ENCODE assay signal across 23 mouse cellular contexts in the genomic region with DNA sequence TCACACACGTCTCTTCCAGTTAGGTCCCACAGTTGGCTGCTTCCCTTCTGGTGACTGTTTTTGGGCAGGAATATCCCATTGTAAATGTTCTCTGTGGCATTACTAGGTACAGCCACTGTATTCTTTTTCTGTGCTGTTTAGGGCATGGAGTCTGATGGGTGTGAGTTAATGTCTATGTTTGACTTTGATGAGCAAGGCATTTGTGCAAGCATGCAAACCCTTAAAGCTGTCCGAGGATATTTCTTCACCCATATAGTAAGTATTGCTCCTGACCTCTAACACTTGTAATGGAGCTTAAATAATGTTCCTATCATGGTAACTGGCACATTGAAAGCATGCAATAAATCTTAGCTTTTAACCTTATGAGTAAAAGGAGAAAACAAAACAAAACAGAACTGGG.
"Had no signal": no experiment of that assay in that cellular context is flagged by ENCODE, and none has a peak within 500 bp of the region (broad histone marks: within the 10 kb centered on the region; RNA-seq: fewer than 3 reads in every experiment).

No protein-coding gene starts in this region.

- DNase-seq: gastrocnemius, postnatal 14 days; gastrocnemius, postnatal 36 days; heart, adult 2 months; heart, postnatal 14 days; heart, postnatal 36 days; kidney, adult 11 months; kidney, adult 2 months; kidney, adult 9 months; kidney, postnatal 14 days; kidney, postnatal 36 days; layer of hippocampus, adult 9-11 months; layer of hippocampus, postnatal 36 days; left cerebral cortex, postnatal 4 days had no signal

- H3K9ac ChIP-seq: heart, embryonic 13.5 days; heart, embryonic 15.5 days; hindbrain, embryonic 13.5 days; kidney, embryonic 15.5 days; limb, embryonic 13.5 days; limb, embryonic 15.5 days; liver, embryonic 12.5 days had no signal

- H3K4me1 ChIP-seq: heart, embryonic 13.5 days; heart, embryonic 15.5 days; hindbrain, embryonic 13.5 days; kidney, embryonic 15.5 days; limb, embryonic 13.5 days; limb, embryonic 15.5 days; liver, embryonic 12.5 days had no signal

- ATAC-seq: intestine, embryonic 16.5 days; liver, embryonic 12.5 days had no signal

- H3K4me3 ChIP-seq: heart, adult 2 months; heart, embryonic 13.5 days; heart, embryonic 15.5 days; hindbrain, embryonic 13.5 days; kidney, embryonic 15.5 days; limb, embryonic 13.5 days; limb, embryonic 15.5 days; liver, embryonic 12.5 days had no signal

- H3K27me3 ChIP-seq: heart, embryonic 13.5 days; heart, embryonic 15.5 days; hindbrain, embryonic 13.5 days; kidney, embryonic 15.5 days; limb, embryonic 13.5 days; limb, embryonic 15.5 days; liver, embryonic 12.5 days had no signal

- H3K27ac ChIP-seq: heart, adult 2 months; heart, embryonic 13.5 days; heart, embryonic 15.5 days; hindbrain, embryonic 13.5 days; kidney, embryonic 15.5 days; kidney, postnatal 0 days; limb, embryonic 13.5 days; limb, embryonic 15.5 days; liver, embryonic 12.5 days had no signal

- H3K36me3 ChIP-seq: heart, embryonic 13.5 days; heart, embryonic 15.5 days; hindbrain, embryonic 13.5 days; kidney, embryonic 15.5 days; limb, embryonic 13.5 days; limb, embryonic 15.5 days; liver, embryonic 12.5 days had no signal

- H3K4me2 ChIP-seq: heart, embryonic 11.5 days; heart, embryonic 13.5 days; heart, embryonic 15.5 days; hindbrain, embryonic 13.5 days; kidney, embryonic 15.5 days; limb, embryonic 13.5 days; limb, embryonic 15.5 days; liver, embryonic 12.5 days had no signal

- H3K9me3 ChIP-seq: heart, embryonic 13.5 days; heart, embryonic 15.5 days; hindbrain, embryonic 13.5 days; kidney, embryonic 15.5 days; limb, embryonic 13.5 days; limb, embryonic 15.5 days had no signal
